In genomic region chr10:68354335-68355231, GRCm38 (mm10) we compare ENCODE assay signal across 8 mouse cellular contexts.
DNase-seq lines count a peak whose midpoint lies in the region; ATAC-seq and TF ChIP-seq lines count a peak whose summit lies in the region.

No protein-coding gene starts in this region.

- H3K9me3 ChIP-seq in forebrain, embryonic 15.5 days, result no peaks in the 10 kb centered on the region
- H3K9me3 ChIP-seq in forebrain, embryonic 16.5 days (ENCODE audit: control insufficient read depth, low read length), result no peaks in the 10 kb centered on the region
- peaks cover 3% of the 10 kb centered on the region; the same call in 1 of the 2 replicates for H3K9me3 ChIP-seq in heart, embryonic 12.5 days (replicated peaks)
- no peaks in the 10 kb centered on the region for H3K9me3 ChIP-seq in limb, embryonic 11.5 days (ENCODE audit: control insufficient read depth, low read length)
- H3K9me3 ChIP-seq in stomach, postnatal 0 days (ENCODE audit: control insufficient read depth, low read length), result no peaks in the 10 kb centered on the region

- TF ChIP-seq EP300 in stomach, postnatal 0 days (optimal IDR thresholded peaks at IDR 0.05), result peak; percentile 89

- H3K27me3 ChIP-seq in forebrain, embryonic 15.5 days, result no peaks in the 10 kb centered on the region
- H3K27me3 ChIP-seq in forebrain, embryonic 16.5 days (replicated peaks; ENCODE audit: control insufficient read depth, insufficient read depth, low read length), result no peaks in the 10 kb centered on the region
- no peaks in the 10 kb centered on the region for H3K27me3 ChIP-seq in heart, embryonic 12.5 days (replicated peaks)
- H3K27me3 ChIP-seq in limb, embryonic 11.5 days (ENCODE audit: control insufficient read depth, insufficient read depth, low read length), result no peaks in the 10 kb centered on the region
- H3K27me3 ChIP-seq in stomach, postnatal 0 days (ENCODE audit: control insufficient read depth, insufficient read depth, low read length), result no peaks in the 10 kb centered on the region

- H3K9ac ChIP-seq in forebrain, embryonic 15.5 days (replicated peaks), result no peak overlapping the region
- H3K9ac ChIP-seq in forebrain, embryonic 16.5 days (replicated peaks; ENCODE audit: low read depth, low read length), result no peak overlapping the region
- H3K9ac ChIP-seq in heart, embryonic 12.5 days, result no peak overlapping the region
- no peak overlapping the region for H3K9ac ChIP-seq in limb, embryonic 11.5 days (ENCODE audit: low read length)
- no peak overlapping the region for H3K9ac ChIP-seq in stomach, postnatal 0 days (ENCODE audit: low read length)

- WGBS in forebrain, embryonic 15.5 days, result 32% methylated on average over 8 of the region's 8 CpGs
- WGBS in forebrain, embryonic 16.5 days, result 39% methylated on average over 7 of the region's 8 CpGs
- WGBS in heart, embryonic 12.5 days, result 42% methylated on average over 7 of the region's 8 CpGs
- WGBS in limb, embryonic 11.5 days, result 27% methylated on average over 7 of the region's 8 CpGs
- WGBS in stomach, postnatal 0 days, result 7% methylated on average over 8 of the region's 8 CpGs

- no peak overlapping the region for H3K4me2 ChIP-seq in forebrain, embryonic 15.5 days (replicated peaks)
- no peak overlapping the region for H3K4me2 ChIP-seq in forebrain, embryonic 16.5 days (ENCODE audit: low read length)
- H3K4me2 ChIP-seq in heart, embryonic 12.5 days, result no peak overlapping the region
- H3K4me2 ChIP-seq in limb, embryonic 11.5 days (ENCODE audit: low read depth, severe bottlenecking), result no peak overlapping the region
- peak overlapping the region; percentile 38; the same call in 1 of the 2 replicates for H3K4me2 ChIP-seq in stomach, postnatal 0 days (replicated peaks; ENCODE audit: low read depth)

- TF ChIP-seq CTCF in stomach, postnatal 0 days (IDR thresholded peaks at IDR 0.05; ENCODE audit: low read depth), result no peak

- ATAC-seq in forebrain, embryonic 15.5 days (replicated peaks), result no peak
- ATAC-seq in forebrain, embryonic 16.5 days, result no peak
- ATAC-seq in heart, embryonic 12.5 days (ENCODE audit: insufficient number of reproducible peaks, low FRiP score), result peak; percentile 69; the same call in 1 of the 2 replicates
- ATAC-seq in limb, embryonic 11.5 days (ENCODE audit: insufficient number of reproducible peaks, low FRiP score, low TSS enrichment, low read depth), result no peak; the same call in 1 of the 2 replicates
- ATAC-seq in stomach, postnatal 0 days (ENCODE audit: low FRiP score, low TSS enrichment), result peak; percentile 85

- no peak overlapping the region for H3K4me3 ChIP-seq in forebrain, embryonic 15.5 days
- no peak overlapping the region for H3K4me3 ChIP-seq in forebrain, embryonic 16.5 days (replicated peaks; ENCODE audit: low read length)
- no peak overlapping the region for H3K4me3 ChIP-seq in heart, embryonic 12.5 days
- no peak overlapping the region for H3K4me3 ChIP-seq in limb, embryonic 11.5 days (ENCODE audit: low read depth, low read length)
- H3K4me3 ChIP-seq in stomach, postnatal 0 days (ENCODE audit: low read depth, low read length), result no peak overlapping the region

- peaks cover 24% of the 10 kb centered on the region for H3K4me1 ChIP-seq in forebrain, embryonic 15.5 days
- peaks cover 15% of the 10 kb centered on the region for H3K4me1 ChIP-seq in forebrain, embryonic 16.5 days (replicated peaks; ENCODE audit: control insufficient read depth, insufficient read depth, low read length)
- H3K4me1 ChIP-seq in heart, embryonic 12.5 days (replicated peaks), result peaks cover 3% of the 10 kb centered on the region
- H3K4me1 ChIP-seq in limb, embryonic 11.5 days (ENCODE audit: control insufficient read depth, insufficient read depth, low read length), result no peaks in the 10 kb centered on the region; the same call in 1 of the 2 replicates
- 0 out of 2 replicates have a peak, but pooled peaks cover 2% of the 10 kb centered on the region for H3K4me1 ChIP-seq in stomach, postnatal 0 days (replicated peaks; ENCODE audit: control insufficient read depth, insufficient read depth)

- H3K36me3 ChIP-seq in forebrain, embryonic 15.5 days, result no peaks in the 10 kb centered on the region
- no peaks in the 10 kb centered on the region for H3K36me3 ChIP-seq in forebrain, embryonic 16.5 days (ENCODE audit: control insufficient read depth, insufficient read depth)
- no peaks in the 10 kb centered on the region for H3K36me3 ChIP-seq in heart, embryonic 12.5 days
- no peaks in the 10 kb centered on the region for H3K36me3 ChIP-seq in limb, embryonic 11.5 days (ENCODE audit: control insufficient read depth, insufficient read depth, low read length)
- H3K36me3 ChIP-seq in stomach, postnatal 0 days (ENCODE audit: control insufficient read depth, insufficient read depth, low read length), result no peaks in the 10 kb centered on the region

- H3K27ac ChIP-seq in forebrain, embryonic 15.5 days (replicated peaks), result peak overlapping the region; percentile 72
- no peak overlapping the region for H3K27ac ChIP-seq in forebrain, embryonic 16.5 days (ENCODE audit: low read length)
- peak overlapping the region; percentile 66 for H3K27ac ChIP-seq in heart, embryonic 12.5 days (ENCODE audit: poor library complexity, severe bottlenecking)
- 0 out of 2 replicates have a peak overlapping the region, but pooled peaks have one; percentile 57 for H3K27ac ChIP-seq in limb, embryonic 11.5 days (replicated peaks; ENCODE audit: low read depth, low read length)
- H3K27ac ChIP-seq in stomach, postnatal 0 days (replicated peaks), result peak overlapping the region; percentile 79

- peak; percentile 89 for DNase-seq in Muller cell, postnatal 12 days (ENCODE audit: inconsistent ontology term)
- peak; percentile 32 for DNase-seq in limb, embryonic 11.5 days (ENCODE audit: low spot score)
- DNase-seq in stomach, postnatal 0 days (ENCODE audit: low spot score), result peak; percentile 88
- DNase-seq in cerebellum, adult 18-20 months, result no peak
- no peak for DNase-seq in frontal cortex, postnatal 36 days (ENCODE audit: low spot score in 2 of 2)

Comparison
In these comparisons a context has a peak if more than half of its experiments do, and no peak if none do; other contexts are left out.
1. ATAC-seq: peak in heart, embryonic 12.5 days (single experiment) and stomach, postnatal 0 days (single experiment); none in forebrain, embryonic 15.5 days (single experiment), forebrain, embryonic 16.5 days (single experiment) and limb, embryonic 11.5 days (single experiment).
2. DNase-seq: peak in Muller cell, postnatal 12 days (single experiment), limb, embryonic 11.5 days (single experiment) and stomach, postnatal 0 days (single experiment); none in cerebellum, adult 18-20 months (0 of 2) and frontal cortex, postnatal 36 days (0 of 2).